Mouse (Mus musculus) heart, postnatal 0 days (tissue): ENCODE measurements around the gene Eef1akmt2.

Experiments used
- CTCF ChIP-seq: IDR thresholded peaks from 2 replicates; pipeline ENCODE4 v1.5.1; 2016; ENCODE audit warnings: antibody characterized with exemption, control low read depth, low read depth
- EP300 ChIP-seq: IDR thresholded peaks from 2 replicates; pipeline ENCODE4 v1.6.1; 2016; ENCODE audit warnings: antibody characterized with exemption, low read depth

GRCm38 (mm10) chr7:132891561-132892310, 39.3 kb upstream of the Eef1akmt2 start:
- TF ChIP-seq CTCF (no peak), EP300 (no peak)
